Mouse (Mus musculus) midbrain, embryonic 11.5 days (tissue): ENCODE data around the gene Atf6b. TPM values are rescaled to one million over a fixed set of nuclear protein-coding genes. Genes with fewer than 3 reads are reported as not detected.

Experiments
- ATAC-seq: fragments of 200-750 bp; cut with Nextera tagmentation; 2 replicates; pipeline ENCODE4 v1.8.0; 2017; ENCODE audit warnings: moderate TSS enrichment, moderate library complexity; ENCODE audit not compliant: low FRiP score
- DNase-seq: peaks from one replicate; pipeline ENCODE4 v3.0.0; 2015; ENCODE audit warnings: low spot score; ENCODE audit errors: missing footprints
- H3K27ac ChIP-seq: fragments of 300-500 bp; sonication (generic); 2 replicates; pipeline ENCODE4 v1.5.1; 2014; ENCODE audit warnings: low read depth, low read length
- H3K27me3 ChIP-seq: fragments of 300-500 bp; sonication (generic); 2 replicates; pipeline ENCODE4 v1.6.1; 2014; ENCODE audit warnings: mild to moderate bottlenecking, low read length, moderate library complexity, mixed read lengths; ENCODE audit not compliant: control insufficient read depth, insufficient read depth
- H3K36me3 ChIP-seq: fragments of 300-500 bp; sonication (generic); 2 replicates; pipeline ENCODE4 v1.6.1; 2014; ENCODE audit warnings: mild to moderate bottlenecking, low read length, moderate library complexity, mixed read lengths; ENCODE audit not compliant: control insufficient read depth, insufficient read depth
- H3K4me1 ChIP-seq: fragments of 300-500 bp; sonication (generic); 2 replicates; pipeline ENCODE4 v1.6.1; 2014; ENCODE audit warnings: low read length; ENCODE audit not compliant: control insufficient read depth, insufficient read depth
- H3K4me2 ChIP-seq: fragments of 300-500 bp; sonication (generic); 2 replicates; pipeline ENCODE4 v1.6.1; 2014; ENCODE audit warnings: mild to moderate bottlenecking, moderate library complexity
- H3K4me3 ChIP-seq: fragments of 300-500 bp; sonication (generic); 2 replicates; pipeline ENCODE4 v1.5.1; 2014; ENCODE audit warnings: low read depth, low read length
- H3K9ac ChIP-seq: fragments of 300-500 bp; sonication (generic); 2 replicates; pipeline ENCODE4 v1.6.1; 2014; ENCODE audit warnings: low read length
- H3K9me3 ChIP-seq: fragments of 300-500 bp; sonication (generic); 2 replicates; pipeline ENCODE4 v1.6.1; 2016; ENCODE audit warnings: low read length; ENCODE audit not compliant: control insufficient read depth
- WGBS: fragments of 180-500 bp; shearing (Covaris S2); extraction: QIAGEN DNeasy Blood & Tissue Kit; methylation state at CpG from one replicate; pipeline ENCODE4 v1.1.7; 2014; 5-methylcytosine and 5-hydroxymethylcytosine counted together
- polyA plus RNA-seq: library from polyadenylated mRNA; unstranded; fragments of >200 nt; fragmentation: Nextera tagmentation; extraction: Ambion mirVana; gene quantifications from 2 replicates; pipeline ENCODE4 v1.2.1, GENCODE M21; 2014

Atf6b gene
- polyA plus RNA-seq, result 68.2 and 77.6 TPM in 2 replicates

DNA sequence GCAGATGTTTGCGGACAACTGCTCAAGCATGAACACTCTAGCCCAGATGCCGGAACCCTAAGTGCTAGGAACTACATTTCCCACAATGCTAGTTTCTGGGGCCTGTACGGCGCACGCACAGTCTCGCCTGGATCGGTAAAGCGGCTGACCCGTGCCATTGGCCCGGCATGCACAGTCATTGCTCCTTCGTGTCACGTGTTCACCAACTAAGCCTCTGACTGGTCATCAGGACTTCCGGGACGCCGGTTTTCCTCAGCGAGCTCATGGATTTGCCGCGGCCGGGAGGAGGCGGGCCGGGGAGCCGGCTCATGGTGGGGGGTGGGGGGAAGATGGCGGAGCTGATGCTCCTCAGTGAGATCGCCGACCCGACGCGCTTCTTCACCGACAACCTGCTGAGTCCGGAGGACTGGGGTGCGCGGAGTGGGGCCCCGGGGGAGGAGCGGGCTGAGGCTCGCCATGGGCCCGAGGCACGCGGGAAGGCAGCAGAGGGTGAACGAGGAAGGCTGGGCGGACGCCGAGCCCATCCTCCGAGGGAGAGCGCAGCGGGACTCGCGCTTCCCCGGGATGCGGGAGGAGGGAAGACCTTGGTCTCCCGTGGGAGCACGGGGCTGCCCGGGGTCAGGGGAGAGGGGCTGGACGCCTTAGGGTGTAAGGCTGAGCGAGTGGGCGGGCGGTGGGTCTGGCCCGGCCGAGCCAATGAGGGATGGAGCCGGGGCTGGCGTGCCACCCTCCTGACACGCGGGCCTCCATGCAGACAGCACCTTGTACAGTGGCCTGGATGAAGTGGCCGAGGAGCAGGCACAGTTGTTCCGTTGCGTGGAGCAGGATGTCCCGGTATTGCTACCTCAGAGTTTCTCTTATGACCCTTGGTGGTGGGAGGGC is at the start of gene Atf6b:
Gene Atf6b (plus strand): TSS at position 241 of the 882 bp plus-strand sequence.
- Histone ChIP-seq H3K36me3 (peaks cover 10% of the 10 kb centered on the region; the same call in 1 of the 2 replicates), H3K27ac (peak within 1 kb of the TSS; percentile 48; the same call in 1 of the 2 replicates), H3K4me2 (peak within 1 kb of the TSS; percentile 92), H3K4me3 (peak within 1 kb of the TSS; percentile 94), H3K27me3 (no peaks in the 10 kb centered on the region), H3K9ac (peak within 1 kb of the TSS; percentile 92), H3K4me1 (peaks cover 17% of the 10 kb centered on the region), H3K9me3 (no peaks in the 10 kb centered on the region)
- peak; percentile 97 for ATAC-seq
- DNase-seq, result peak; percentile 95
- WGBS, result 1% methylated on average over 63 of the region's 66 CpGs

DNA sequence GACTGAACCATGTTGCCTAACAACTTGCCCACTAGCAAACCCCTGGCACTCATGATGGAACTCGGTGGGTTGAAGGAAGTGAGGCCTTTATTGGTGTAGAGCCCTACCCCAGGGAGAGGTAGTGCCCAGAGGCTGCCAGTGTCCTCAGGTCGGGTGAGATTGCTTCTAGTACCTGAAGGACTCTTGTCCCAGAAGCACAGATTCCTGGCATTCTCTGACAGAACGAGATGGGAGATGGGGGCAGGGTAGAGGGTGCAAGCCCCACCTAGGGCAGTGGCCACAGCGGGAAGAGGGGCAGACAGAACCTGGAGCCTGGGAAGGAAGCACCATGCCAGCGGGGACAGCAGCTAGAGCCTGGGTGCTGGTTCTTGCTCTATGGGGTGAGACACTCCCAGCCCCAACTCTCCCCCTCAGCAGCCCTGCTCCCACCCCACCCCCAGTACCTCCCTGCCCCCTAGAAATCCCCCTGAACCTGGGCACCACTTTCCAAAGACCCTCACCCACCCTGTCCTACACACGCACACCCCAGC is 49.3 kb upstream of the Atf6b start, which contains the start of gene Ager:
Gene Ager (plus strand): TSS at position 297 of the 530 bp plus-strand sequence.
- no peak within 1 kb of the TSS for H3K9ac ChIP-seq
- no peaks in the 10 kb centered on the region for H3K9me3 ChIP-seq
- H3K4me3 ChIP-seq, result no peak within 1 kb of the TSS
- DNase-seq, result peak; percentile 78
- H3K27me3 ChIP-seq, result no peaks in the 10 kb centered on the region
- 21% methylated on average over 6 of the region's 6 CpGs for WGBS
- no peak within 1 kb of the TSS for H3K4me2 ChIP-seq
- no peak within 1 kb of the TSS for H3K27ac ChIP-seq
- H3K4me1 ChIP-seq, result peaks cover 30% of the 10 kb centered on the region
- H3K36me3 ChIP-seq, result peaks cover 12% of the 10 kb centered on the region
- ATAC-seq, result no peak

DNA sequence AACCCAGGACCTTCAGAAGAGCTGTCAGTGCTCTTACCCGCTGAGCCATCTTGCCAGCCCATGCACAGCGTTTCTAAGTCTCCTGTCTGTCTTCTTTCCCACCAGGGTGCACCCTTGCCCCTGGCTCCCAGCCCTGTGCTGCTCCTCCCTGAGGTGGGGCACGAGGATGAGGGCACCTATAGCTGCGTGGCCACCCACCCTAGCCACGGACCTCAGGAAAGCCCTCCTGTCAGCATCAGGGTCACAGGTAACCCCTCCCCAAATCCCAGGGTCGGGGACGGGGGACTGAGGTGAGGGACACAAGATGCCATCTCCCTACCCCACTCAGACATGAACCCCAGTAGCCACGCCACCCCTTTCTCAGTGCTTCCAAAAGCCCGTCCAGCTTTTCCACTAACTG is 47.1 kb upstream of the Atf6b start:
- H3K36me3 ChIP-seq, result peaks cover 10% of the 10 kb centered on the region
- H3K9ac ChIP-seq, result no peak overlapping the region
- peaks cover 22% of the 10 kb centered on the region for H3K4me1 ChIP-seq
- no peak overlapping the region for H3K4me2 ChIP-seq
- H3K27ac ChIP-seq, result no peak overlapping the region
- H3K9me3 ChIP-seq, result no peaks in the 10 kb centered on the region
- H3K4me3 ChIP-seq, result no peak overlapping the region
- DNase-seq (peak; percentile 10), ATAC-seq (no peak)
- WGBS, result 74% methylated on average over 9 of the region's 9 CpGs
- no peaks in the 10 kb centered on the region for H3K27me3 ChIP-seq

DNA sequence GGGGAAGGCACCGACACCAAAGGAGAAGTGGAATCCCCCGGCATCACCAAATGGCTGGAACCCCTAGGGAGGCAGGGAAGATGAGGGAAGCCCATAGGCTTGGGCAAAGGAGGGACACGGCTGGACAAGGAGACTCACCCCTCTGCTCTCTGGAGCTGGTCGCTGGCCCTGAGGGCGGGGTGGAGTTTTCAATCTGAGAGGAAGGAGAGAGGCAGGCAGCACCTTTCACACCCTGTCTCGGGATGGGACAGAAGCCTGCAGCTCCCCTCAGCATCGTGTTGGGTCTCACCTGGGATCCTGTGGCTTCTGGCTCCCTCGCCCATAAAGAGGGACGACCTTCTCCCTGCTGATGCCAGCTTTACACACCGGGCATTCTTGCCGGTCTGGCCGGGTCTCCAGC is 45.1 kb upstream of the Atf6b start:
- ATAC-seq (no peak), DNase-seq (no peak)
- Histone ChIP-seq H3K36me3 (peaks cover 7% of the 10 kb centered on the region), H3K9ac (no peak overlapping the region), H3K4me3 (no peak overlapping the region), H3K27ac (no peak overlapping the region), H3K9me3 (no peaks in the 10 kb centered on the region), H3K4me2 (peak overlapping the region; percentile 91), H3K4me1 (peaks cover 25% of the 10 kb centered on the region), H3K27me3 (no peaks in the 10 kb centered on the region)
- 92% methylated on average over 12 of the region's 12 CpGs for WGBS

DNA sequence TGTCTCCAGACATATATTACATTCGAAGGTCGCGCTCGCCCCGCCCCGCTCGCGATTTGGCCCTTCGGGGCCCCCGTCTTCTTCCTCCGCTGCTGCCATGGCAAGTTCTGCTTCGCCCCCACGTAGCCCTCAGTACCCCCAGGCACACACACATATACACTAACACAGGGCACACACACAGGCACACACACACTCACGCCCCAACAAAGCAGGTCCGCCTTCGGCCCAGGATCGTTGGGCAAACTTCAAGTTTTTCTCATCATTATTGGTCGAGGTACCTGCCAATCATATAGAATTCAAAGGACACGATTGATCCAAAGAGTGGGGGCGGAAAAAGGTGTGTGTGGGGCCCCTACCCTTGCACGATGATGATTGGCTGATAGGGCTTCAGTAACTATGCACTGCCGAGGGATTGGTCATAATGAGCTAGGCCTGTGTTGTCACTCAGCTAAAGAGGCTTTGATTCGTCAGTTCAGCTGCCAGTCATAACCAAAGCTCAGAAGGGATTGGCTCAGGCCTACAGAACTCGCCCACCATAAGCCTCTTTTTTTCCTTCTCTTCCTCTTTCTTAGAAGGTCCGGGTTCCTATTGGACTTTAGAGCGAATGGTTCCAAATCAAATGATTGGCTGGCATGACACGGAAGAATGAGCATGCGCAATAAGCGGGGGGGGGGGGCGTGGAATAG is 43.4 kb upstream of the Atf6b start, which contains the start of gene Rnf5:
Gene Rnf5 (minus strand): TSS at position 316 of the 686 bp plus-strand sequence.
- H3K4me1 ChIP-seq, result peaks cover 26% of the 10 kb centered on the region
- H3K27me3 ChIP-seq, result no peaks in the 10 kb centered on the region
- ATAC-seq (peak; percentile 94), DNase-seq (peak; percentile 99)
- H3K27ac ChIP-seq, result peak within 1 kb of the TSS; percentile 88
- peak within 1 kb of the TSS; percentile 96 for H3K9ac ChIP-seq
- H3K4me3 ChIP-seq, result peak within 1 kb of the TSS; percentile 99
- peaks cover 7% of the 10 kb centered on the region for H3K36me3 ChIP-seq
- H3K4me2 ChIP-seq, result peak within 1 kb of the TSS; percentile 97
- no peaks in the 10 kb centered on the region for H3K9me3 ChIP-seq
- WGBS, result under 1% methylated on average over 28 of the region's 30 CpGs

DNA sequence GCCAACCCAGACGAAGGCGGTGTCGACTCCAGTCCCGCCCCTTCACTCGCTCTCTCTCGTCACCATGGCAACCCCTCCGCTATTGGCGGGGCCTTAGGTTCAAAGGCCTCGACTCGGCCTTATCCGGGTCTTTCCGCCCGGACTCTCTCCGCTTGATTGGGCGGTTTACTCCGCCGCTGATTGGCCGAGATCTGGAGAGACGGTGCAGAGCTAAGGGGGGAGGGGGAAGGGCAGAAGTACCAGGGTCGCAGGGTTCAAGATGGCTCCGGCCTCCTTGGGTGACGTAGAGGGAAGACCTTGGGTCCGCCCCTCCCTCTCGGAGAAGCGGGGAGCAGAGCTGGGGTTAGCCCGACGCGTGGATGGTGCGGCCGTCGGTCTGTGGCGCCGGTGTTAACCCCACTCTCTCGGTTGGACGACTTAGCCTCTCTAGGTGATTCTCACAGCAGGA is 42.9 kb upstream of the Atf6b start, which contains the start of gene Agpat1:
Gene Agpat1 (plus strand): TSS at position 202 of the 448 bp plus-strand sequence.
- under 1% methylated on average over 33 of the region's 35 CpGs for WGBS
- H3K27ac ChIP-seq, result peak within 1 kb of the TSS; percentile 88
- ATAC-seq (peak; percentile 89), DNase-seq (peak; percentile 100)
- H3K4me1 ChIP-seq, result peaks cover 26% of the 10 kb centered on the region
- peak within 1 kb of the TSS; percentile 97 for H3K4me2 ChIP-seq
- H3K9ac ChIP-seq, result peak within 1 kb of the TSS; percentile 96
- H3K9me3 ChIP-seq, result no peaks in the 10 kb centered on the region
- H3K27me3 ChIP-seq, result no peaks in the 10 kb centered on the region
- peaks cover 7% of the 10 kb centered on the region for H3K36me3 ChIP-seq
- peak within 1 kb of the TSS; percentile 99 for H3K4me3 ChIP-seq

DNA sequence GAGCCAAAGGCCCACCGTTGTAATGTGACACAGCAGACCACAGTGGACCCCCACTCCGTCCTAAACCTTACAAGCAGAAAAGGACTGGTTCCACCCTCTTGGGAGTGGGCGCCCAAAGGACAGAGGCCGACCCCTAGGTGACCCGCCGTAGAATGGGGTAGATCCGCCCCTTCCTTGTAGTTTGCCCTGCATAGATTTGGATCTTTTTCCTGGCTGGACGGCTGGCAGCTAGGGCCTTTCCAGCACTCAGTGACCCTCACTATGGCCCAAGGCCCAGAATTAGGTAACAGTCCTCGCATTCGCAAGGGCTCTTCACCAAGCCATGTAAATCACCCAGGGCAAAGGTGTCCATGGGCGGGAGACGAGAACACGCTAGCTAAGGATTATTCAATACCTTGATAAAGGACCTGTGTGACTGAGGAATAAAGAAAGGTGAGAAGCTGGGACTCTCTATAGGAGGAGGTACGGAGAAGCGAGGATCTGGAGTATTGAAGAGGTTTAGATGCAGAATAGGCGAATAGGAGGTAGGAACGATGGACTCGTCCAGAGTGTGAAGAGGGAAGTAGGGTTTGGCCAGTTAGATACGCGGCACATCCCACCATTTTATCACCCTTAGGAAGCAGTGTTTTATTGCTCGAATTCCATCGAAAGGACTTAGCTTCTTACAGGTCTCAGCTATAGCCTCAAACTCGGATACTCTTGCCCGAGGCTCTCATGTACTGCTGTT is 42.3 kb upstream of the Atf6b start:
- H3K27me3 ChIP-seq, result no peaks in the 10 kb centered on the region
- peak overlapping the region; percentile 88 for H3K27ac ChIP-seq
- peak overlapping the region; percentile 99 for H3K4me3 ChIP-seq
- DNase-seq, result no peak
- H3K9me3 ChIP-seq, result no peaks in the 10 kb centered on the region
- no peak for ATAC-seq
- H3K4me1 ChIP-seq, result peaks cover 26% of the 10 kb centered on the region
- H3K4me2 ChIP-seq, result peak overlapping the region; percentile 97
- H3K9ac ChIP-seq, result peak overlapping the region; percentile 96
- peaks cover 7% of the 10 kb centered on the region for H3K36me3 ChIP-seq
- 17% methylated on average over 24 of the region's 24 CpGs for WGBS

DNA sequence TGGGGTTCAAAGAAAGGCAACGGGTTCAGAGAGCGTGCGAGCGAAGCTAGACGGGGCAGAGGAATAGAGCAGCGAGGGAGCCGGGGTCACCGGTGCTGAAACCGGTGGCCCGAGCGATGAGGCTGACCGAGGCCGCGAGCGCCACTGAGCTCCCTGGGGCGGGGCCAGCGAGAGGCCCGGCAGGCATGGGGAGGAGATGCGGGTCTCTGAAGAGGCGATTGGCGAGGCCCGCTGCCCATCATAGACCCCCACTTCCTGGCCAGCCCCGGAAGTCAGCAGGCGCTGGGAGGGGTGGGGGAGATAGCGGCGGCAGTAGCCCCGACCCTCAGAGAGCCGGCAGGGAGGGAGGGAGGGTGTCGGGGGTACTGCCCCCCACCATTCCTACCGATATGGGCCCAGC is 41.3 kb upstream of the Atf6b start:
- peak overlapping the region; percentile 97 for H3K4me2 ChIP-seq
- peaks cover 26% of the 10 kb centered on the region for H3K4me1 ChIP-seq
- peak; percentile 51 for ATAC-seq
- no peaks in the 10 kb centered on the region for H3K9me3 ChIP-seq
- H3K27ac ChIP-seq, result peak overlapping the region; percentile 88
- WGBS, result under 1% methylated on average over 29 of the region's 30 CpGs
- H3K9ac ChIP-seq, result peak overlapping the region; percentile 96
- peak; percentile 99 for DNase-seq
- H3K36me3 ChIP-seq, result peaks cover 3% of the 10 kb centered on the region
- peak overlapping the region; percentile 99 for H3K4me3 ChIP-seq
- H3K27me3 ChIP-seq, result no peaks in the 10 kb centered on the region
